21 mouse cellular contexts compared by ENCODE assay signal in genomic region chr16:57403825-57404224, GRCm38 (mm10). TPM values are rescaled to one million over a fixed set of nuclear protein-coding genes. Genes with fewer than 3 reads are reported as not detected.
DNase-seq lines count a peak whose midpoint lies in the region; ATAC-seq and TF ChIP-seq lines count a peak whose summit lies in the region.
"Had no signal": no experiment of that assay in that cellular context is flagged by ENCODE, and none has a peak within 500 bp of the region (broad histone marks: within the 10 kb centered on the region; RNA-seq: fewer than 3 reads in every experiment).

No protein-coding gene starts in this region.

- H3K4me1 ChIP-seq in intestine, embryonic 15.5 days (replicated peaks), result 0 out of 2 replicates have a peak, but pooled peaks cover 7% of the 10 kb centered on the region
- H3K4me1 ChIP-seq in intestine, embryonic 16.5 days (ENCODE audit: control insufficient read depth, insufficient read depth, low read length), result peaks cover 6% of the 10 kb centered on the region; the same call in 1 of the 2 replicates
- H3K4me1 ChIP-seq in lung, embryonic 15.5 days, result peaks cover 31% of the 10 kb centered on the region
- peaks cover 8% of the 10 kb centered on the region for H3K4me1 ChIP-seq in lung, adult 2 months (ENCODE audit: control insufficient read depth, insufficient read depth, low read length)
- H3K4me1 ChIP-seq in embryonic facial prominence, embryonic 13.5 days, result peaks cover 54% of the 10 kb centered on the region

- ATAC-seq in intestine, embryonic 15.5 days, result no peak
- ATAC-seq in intestine, embryonic 16.5 days, result no peak
- peak; percentile 36; the same call in 1 of the 2 replicates for ATAC-seq in lung, embryonic 15.5 days (ENCODE audit: borderline replicate concordance, extremely low read depth, low FRiP score, low TSS enrichment)
- ATAC-seq in embryonic facial prominence, embryonic 13.5 days (ENCODE audit: insufficient number of reproducible peaks, insufficient read depth, low FRiP score, low TSS enrichment, low read depth), result no peak
- no peak for ATAC-seq in megakaryocyte progenitor cell, adult 5-6 weeks (replicated peaks; ENCODE audit: poor library complexity)
- ATAC-seq: forebrain, embryonic 14.5 days; intestine, postnatal 0 days had no signal

- H3K9me3 ChIP-seq in intestine, embryonic 15.5 days, result no peaks in the 10 kb centered on the region
- H3K9me3 ChIP-seq in intestine, embryonic 16.5 days (ENCODE audit: control insufficient read depth, low read length), result no peaks in the 10 kb centered on the region
- no peaks in the 10 kb centered on the region for H3K9me3 ChIP-seq in lung, embryonic 15.5 days
- H3K9me3 ChIP-seq in embryonic facial prominence, embryonic 13.5 days, result no peaks in the 10 kb centered on the region
- H3K9me3 ChIP-seq: stomach, embryonic 15.5 days had no signal

- 56% methylated on average over 5 of the region's 5 CpGs for WGBS in intestine, embryonic 15.5 days
- 58% methylated on average over 5 of the region's 5 CpGs for WGBS in intestine, embryonic 16.5 days
- WGBS in lung, embryonic 15.5 days, result 39% methylated on average over 5 of the region's 5 CpGs
- 62% methylated on average over 5 of the region's 5 CpGs for WGBS in lung, adult 2 months
- WGBS in embryonic facial prominence, embryonic 13.5 days, result 26% methylated on average over 5 of the region's 5 CpGs

- H3K27ac ChIP-seq in intestine, embryonic 15.5 days, result peak overlapping the region; percentile 33; the same call in 1 of the 2 replicates
- H3K27ac ChIP-seq in intestine, embryonic 16.5 days (ENCODE audit: low read length), result no peak overlapping the region
- H3K27ac ChIP-seq in lung, embryonic 15.5 days, result peak overlapping the region; percentile 49; the same call in 1 of the 2 replicates
- peak overlapping the region; percentile 71 for H3K27ac ChIP-seq in embryonic facial prominence, embryonic 13.5 days
- H3K27ac ChIP-seq: liver, embryonic 14.5 days; stomach, embryonic 15.5 days had no signal

- DNase-seq in lung, adult 2 months, result no peak
- peak; percentile 50 for DNase-seq in lung, postnatal 25 days (ENCODE audit: low spot score)
- DNase-seq in right cerebral cortex, postnatal 25 days, result no peak
- DNase-seq: adrenal gland, postnatal 25 days; B cell, adult 2 months; cerebellum, adult 11-12 months; cerebellum, postnatal 14 days; gastrocnemius, postnatal 36 days; midbrain, embryonic 14.5 days; right cerebral cortex, postnatal 14 days; thymus, adult 18-20 months had no signal

- no peak for TF ChIP-seq POLR2A in lung, adult 2 months (IDR thresholded peaks at IDR 0.05; ENCODE audit: borderline replicate concordance, extremely low read depth, low read depth, low read length)

- no peak overlapping the region for H3K9ac ChIP-seq in intestine, embryonic 15.5 days
- H3K9ac ChIP-seq in intestine, embryonic 16.5 days (ENCODE audit: low read depth, low read length), result no peak overlapping the region
- no peak overlapping the region for H3K9ac ChIP-seq in lung, embryonic 15.5 days
- H3K9ac ChIP-seq in embryonic facial prominence, embryonic 13.5 days, result no peak overlapping the region
- H3K9ac ChIP-seq: liver, embryonic 14.5 days; stomach, embryonic 15.5 days had no signal

- H3K4me3 ChIP-seq in intestine, embryonic 15.5 days (replicated peaks), result no peak overlapping the region
- H3K4me3 ChIP-seq in intestine, embryonic 16.5 days (ENCODE audit: low read length), result no peak overlapping the region
- H3K4me3 ChIP-seq in lung, embryonic 15.5 days, result no peak overlapping the region
- no peak overlapping the region for H3K4me3 ChIP-seq in lung, adult 2 months (replicated peaks; ENCODE audit: extremely low read depth, low read depth, low read length)
- H3K4me3 ChIP-seq in embryonic facial prominence, embryonic 13.5 days, result no peak overlapping the region
- H3K4me3 ChIP-seq: erythroblast, embryonic 14.5 days; stomach, embryonic 15.5 days had no signal

- H3K36me3 ChIP-seq in intestine, embryonic 15.5 days, result no peaks in the 10 kb centered on the region
- H3K36me3 ChIP-seq in intestine, embryonic 16.5 days (ENCODE audit: control insufficient read depth, insufficient read depth, low read length), result no peaks in the 10 kb centered on the region
- no peaks in the 10 kb centered on the region for H3K36me3 ChIP-seq in lung, embryonic 15.5 days
- no peaks in the 10 kb centered on the region for H3K36me3 ChIP-seq in embryonic facial prominence, embryonic 13.5 days
- H3K36me3 ChIP-seq: stomach, embryonic 15.5 days had no signal

- no peaks in the 10 kb centered on the region for H3K27me3 ChIP-seq in intestine, embryonic 15.5 days (replicated peaks)
- no peaks in the 10 kb centered on the region for H3K27me3 ChIP-seq in intestine, embryonic 16.5 days (replicated peaks; ENCODE audit: control insufficient read depth, insufficient read depth, low read length)
- H3K27me3 ChIP-seq in lung, embryonic 15.5 days, result no peaks in the 10 kb centered on the region
- no peaks in the 10 kb centered on the region for H3K27me3 ChIP-seq in embryonic facial prominence, embryonic 13.5 days
- H3K27me3 ChIP-seq: stomach, embryonic 15.5 days had no signal

- TF ChIP-seq CTCF in lung, adult 2 months (IDR thresholded peaks at IDR 0.05; ENCODE audit: insufficient read depth, low read length), result no peak

- H3K4me2 ChIP-seq in intestine, embryonic 15.5 days (replicated peaks), result no peak overlapping the region
- no peak overlapping the region for H3K4me2 ChIP-seq in intestine, embryonic 16.5 days (ENCODE audit: low read depth, low read length)
- H3K4me2 ChIP-seq in lung, embryonic 15.5 days, result no peak overlapping the region
- no peak overlapping the region for H3K4me2 ChIP-seq in embryonic facial prominence, embryonic 13.5 days
- H3K4me2 ChIP-seq: stomach, embryonic 15.5 days had no signal

RNA-seq across cellular contexts. Expression of gene Filip1l, which starts 50.9 kb away (rescaled TPM):
- 33.0 and 34.0 TPM in 2 replicates for polyA plus RNA-seq in intestine, embryonic 15.5 days (2015; fragmentation: Nextera tagmentation; extraction: Ambion mirVana)
- polyA plus RNA-seq in intestine, embryonic 16.5 days (2015; fragmentation: Nextera tagmentation; extraction: Ambion mirVana), result 30.4 and 31.9 TPM in 2 replicates
- 28.0 and 28.8 TPM in 2 replicates for polyA plus RNA-seq in lung, embryonic 15.5 days (2015; fragmentation: Nextera tagmentation; extraction: Ambion mirVana)
- 10.3 and 15.1 TPM in 2 replicates for polyA plus RNA-seq in lung, adult 2 months (2012; rRNA removed)
- polyA plus RNA-seq in embryonic facial prominence, embryonic 13.5 days (2015; fragmentation: Nextera tagmentation; extraction: Ambion mirVana), result 24.0 and 27.6 TPM in 2 replicates
- total RNA-seq in megakaryocyte progenitor cell, adult 5-6 weeks (2015), result 5.2 and 6.9 TPM in 2 replicates
- 2.8 and 5.2 TPM in 2 replicates for total RNA-seq in megakaryocyte progenitor cell, adult 5-6 weeks (2017)
- polyA plus RNA-seq: erythroblast, embryonic 14.5 days had no signal
